Mouse (Mus musculus) thymus, postnatal 10 days (tissue): ENCODE measurements around the gene Epb41l3.

ENCODE experiments used
- DNase-seq, 2 experiments: peaks; one replicate each; pipeline ENCODE4 v3.0.0; 2021; ENCODE audit warnings: low spot score in 2 of 2

Epb41l3 gene

GRCm38 (mm10) chr17:69075501-69076237, at the start of gene Epb41l3:
Gene Epb41l3 (plus strand): TSS chr17:69075683.
- no peak for DNase-seq

- no peak for DNase-seq
Measured at GRCm38 (mm10) chr17:69038760-69039675, 36.5 kb upstream of the Epb41l3 start.

GRCm38 (mm10) chr17:69041516-69041915, 34.0 kb upstream of the Epb41l3 start:
- DNase-seq: no peak

- no peak for DNase-seq
Measured at GRCm38 (mm10) chr17:69048826-69049225, 26.7 kb upstream of the Epb41l3 start.

GRCm38 (mm10) chr17:69054029-69054428, 21.5 kb upstream of the Epb41l3 start:
- DNase-seq: no peak

GRCm38 (mm10) chr17:69059760-69060159, 15.7 kb upstream of the Epb41l3 start:
- DNase-seq: no peak

- DNase-seq: no peak
Measured at GRCm38 (mm10) chr17:69060388-69060787, 15.1 kb upstream of the Epb41l3 start.

- no peak for DNase-seq
Measured at GRCm38 (mm10) chr17:69061883-69062745, 13.4 kb upstream of the Epb41l3 start.

- no peak for DNase-seq
Measured at GRCm38 (mm10) chr17:69067937-69068739, 7.3 kb upstream of the Epb41l3 start.

- DNase-seq: no peak
Measured at GRCm38 (mm10) chr17:69074095-69074494, 1.4 kb upstream of the Epb41l3 start.

- DNase-seq: no peak
Measured at GRCm38 (mm10) chr17:69076238-69076625, 749 bp downstream of the Epb41l3 start.

GRCm38 (mm10) chr17:69076747-69077543, 1.5 kb downstream of the Epb41l3 start:
- no peak for DNase-seq

GRCm38 (mm10) chr17:69077544-69077920, 2.0 kb downstream of the Epb41l3 start:
- DNase-seq: no peak

GRCm38 (mm10) chr17:69082316-69082715, 6.8 kb downstream of the Epb41l3 start:
- DNase-seq: no peak

- DNase-seq: no peak
Measured at GRCm38 (mm10) chr17:69091618-69092017, 16.1 kb downstream of the Epb41l3 start.

- no peak for DNase-seq
Measured at GRCm38 (mm10) chr17:69097068-69097467, 21.6 kb downstream of the Epb41l3 start.

GRCm38 (mm10) chr17:69097955-69098354, 22.5 kb downstream of the Epb41l3 start:
- no peak for DNase-seq

- DNase-seq: no peak
Measured at GRCm38 (mm10) chr17:69103326-69103725, 27.8 kb downstream of the Epb41l3 start.

GRCm38 (mm10) chr17:69105035-69105798, 29.7 kb downstream of the Epb41l3 start:
- DNase-seq: no peak
